Mouse (Mus musculus): Measurements from ENCODE around the gene Hdgfl2. TPM values are rescaled to one million over a fixed set of nuclear protein-coding genes. Genes with fewer than 3 reads are reported as not detected.

Hdgfl2 gene
- polyA plus RNA-seq, 1 experiment from 2014 or later: 103 TPM

GRCm38 (mm10) chr17:56137839-56138613 is 58.6 kb downstream of the Hdgfl2 start:
- Histone ChIP-seq H3K27ac (no peak overlapping the region), H3K4me1 (peaks cover 45% of the 10 kb centered on the region), H3K27me3 (peaks cover 69% of the 10 kb centered on the region), H3K36me3 (no peaks in the 10 kb centered on the region), H3K9ac (no peak overlapping the region), H3K4me2 (no peak overlapping the region), H3K4me3 (0 out of 2 replicates have a peak overlapping the region, but pooled peaks have one; percentile 11), H3K9me3 (no peaks in the 10 kb centered on the region)
- ATAC-seq (ENCODE audit: insufficient number of reproducible peaks, low FRiP score, low TSS enrichment, low read depth): no peak
- 21% methylated on average over 25 of the region's 25 CpGs for WGBS

GRCm38 (mm10) chr17:56139355-56139754 is 59.9 kb downstream of the Hdgfl2 start:
- H3K4me3 ChIP-seq: peak overlapping the region; percentile 66
- H3K9ac ChIP-seq: no peak overlapping the region
- peaks cover 35% of the 10 kb centered on the region for H3K4me1 ChIP-seq
- no peaks in the 10 kb centered on the region for H3K36me3 ChIP-seq
- H3K27me3 ChIP-seq: peaks cover 82% of the 10 kb centered on the region
- H3K4me2 ChIP-seq: peak overlapping the region; percentile 99
- ATAC-seq (ENCODE audit: insufficient number of reproducible peaks, low FRiP score, low TSS enrichment, low read depth): no peak
- H3K27ac ChIP-seq: no peak overlapping the region
- no peaks in the 10 kb centered on the region for H3K9me3 ChIP-seq
- 9% methylated on average over 21 of the region's 21 CpGs for WGBS

- Histone ChIP-seq H3K27ac (no peak within 1 kb of the TSS), H3K9ac (peak within 1 kb of the TSS; percentile 29; the same call in 1 of the 2 replicates), H3K9me3 (no peaks in the 10 kb centered on the region), H3K36me3 (no peaks in the 10 kb centered on the region), H3K4me3 (peak within 1 kb of the TSS; percentile 66), H3K4me1 (peaks cover 29% of the 10 kb centered on the region), H3K4me2 (peak within 1 kb of the TSS; percentile 99), H3K27me3 (peaks cover 85% of the 10 kb centered on the region)
- 1% methylated on average over 73 of the region's 79 CpGs for WGBS
- no peak for ATAC-seq (ENCODE audit: insufficient number of reproducible peaks, low FRiP score, low TSS enrichment, low read depth)
Measured at GRCm38 (mm10) chr17:56139858-56140595, 60.6 kb downstream of the Hdgfl2 start, which contains the start of gene Sema6b. TSS of gene Sema6b (minus strand) at chr17:56140343.

GRCm38 (mm10) chr17:56141702-56142605 is 62.5 kb downstream of the Hdgfl2 start:
- WGBS: under 1% methylated on average over 43 of the region's 47 CpGs
- no peaks in the 10 kb centered on the region for H3K9me3 ChIP-seq
- no peak overlapping the region for H3K9ac ChIP-seq
- peak overlapping the region; percentile 41 for H3K4me3 ChIP-seq
- H3K27me3 ChIP-seq: peaks cover 94% of the 10 kb centered on the region
- 0 out of 2 replicates have a peak, but pooled peaks have one; percentile 11 for ATAC-seq (ENCODE audit: insufficient number of reproducible peaks, low FRiP score, low TSS enrichment, low read depth)
- no peak overlapping the region for H3K27ac ChIP-seq
- no peaks in the 10 kb centered on the region for H3K36me3 ChIP-seq
- peaks cover 26% of the 10 kb centered on the region for H3K4me1 ChIP-seq
- peak overlapping the region; percentile 71 for H3K4me2 ChIP-seq

GRCm38 (mm10) chr17:56144546-56144945 is 65.1 kb downstream of the Hdgfl2 start:
- Histone ChIP-seq H3K27ac (no peak overlapping the region), H3K36me3 (no peaks in the 10 kb centered on the region), H3K4me1 (peaks cover 28% of the 10 kb centered on the region), H3K27me3 (peaks cover 99% of the 10 kb centered on the region), H3K9me3 (no peaks in the 10 kb centered on the region), H3K9ac (no peak overlapping the region), H3K4me2 (no peak overlapping the region), H3K4me3 (no peak overlapping the region)
- no peak for ATAC-seq (ENCODE audit: insufficient number of reproducible peaks, low FRiP score, low TSS enrichment, low read depth)
- WGBS: 64% methylated on average over 9 of the region's 9 CpGs

GRCm38 (mm10) chr17:56146131-56146530 is 66.7 kb downstream of the Hdgfl2 start:
- 13% methylated on average over 9 of the region's 9 CpGs for WGBS
- Histone ChIP-seq H3K4me2 (no peak overlapping the region), H3K9me3 (no peaks in the 10 kb centered on the region), H3K4me1 (peaks cover 23% of the 10 kb centered on the region), H3K27me3 (peaks cover 99% of the 10 kb centered on the region), H3K9ac (no peak overlapping the region), H3K36me3 (no peaks in the 10 kb centered on the region), H3K4me3 (no peak overlapping the region), H3K27ac (no peak overlapping the region)
- ATAC-seq (ENCODE audit: insufficient number of reproducible peaks, low FRiP score, low TSS enrichment, low read depth): no peak

GRCm38 (mm10) chr17:56147420-56147819 is 68.0 kb downstream of the Hdgfl2 start:
- ATAC-seq (ENCODE audit: insufficient number of reproducible peaks, low FRiP score, low TSS enrichment, low read depth): no peak
- Histone ChIP-seq H3K9ac (no peak overlapping the region), H3K36me3 (no peaks in the 10 kb centered on the region), H3K4me3 (no peak overlapping the region), H3K27ac (no peak overlapping the region), H3K27me3 (peaks cover 90% of the 10 kb centered on the region), H3K4me1 (peaks cover 10% of the 10 kb centered on the region; the same call in 1 of the 2 replicates), H3K9me3 (no peaks in the 10 kb centered on the region), H3K4me2 (no peak overlapping the region)
- 40% methylated on average over 12 of the region's 12 CpGs for WGBS

GRCm38 (mm10) chr17:56148280-56148679 is 68.8 kb downstream of the Hdgfl2 start:
- no peak overlapping the region for H3K27ac ChIP-seq
- peak overlapping the region; percentile 30 for H3K4me2 ChIP-seq
- peaks cover 87% of the 10 kb centered on the region for H3K27me3 ChIP-seq
- no peak for ATAC-seq (ENCODE audit: insufficient number of reproducible peaks, low FRiP score, low TSS enrichment, low read depth)
- peaks cover 10% of the 10 kb centered on the region; the same call in 1 of the 2 replicates for H3K4me1 ChIP-seq
- H3K9me3 ChIP-seq: no peaks in the 10 kb centered on the region
- 21% methylated on average over 9 of the region's 9 CpGs for WGBS
- H3K4me3 ChIP-seq: peak overlapping the region; percentile 13; the same call in 1 of the 2 replicates
- H3K36me3 ChIP-seq: no peaks in the 10 kb centered on the region
- no peak overlapping the region for H3K9ac ChIP-seq

- no peaks in the 10 kb centered on the region for H3K36me3 ChIP-seq
- no peak for ATAC-seq (ENCODE audit: insufficient number of reproducible peaks, low FRiP score, low TSS enrichment, low read depth)
- H3K4me2 ChIP-seq: peak overlapping the region; percentile 30
- H3K4me3 ChIP-seq: peak overlapping the region; percentile 13
- 2% methylated on average over 30 of the region's 30 CpGs for WGBS
- H3K27ac ChIP-seq: no peak overlapping the region
- no peak overlapping the region; the same call in 1 of the 2 replicates for H3K9ac ChIP-seq
- H3K9me3 ChIP-seq: no peaks in the 10 kb centered on the region
- peaks cover 10% of the 10 kb centered on the region; the same call in 1 of the 2 replicates for H3K4me1 ChIP-seq
- peaks cover 87% of the 10 kb centered on the region for H3K27me3 ChIP-seq
Measured at GRCm38 (mm10) chr17:56148790-56149618, 69.6 kb downstream of the Hdgfl2 start.

GRCm38 (mm10) chr17:56149897-56150296 is 70.5 kb downstream of the Hdgfl2 start:
- ATAC-seq (ENCODE audit: insufficient number of reproducible peaks, low FRiP score, low TSS enrichment, low read depth): no peak
- peaks cover 80% of the 10 kb centered on the region for H3K27me3 ChIP-seq
- H3K36me3 ChIP-seq: no peaks in the 10 kb centered on the region
- H3K4me3 ChIP-seq: no peak overlapping the region
- H3K4me2 ChIP-seq: no peak overlapping the region
- 43% methylated on average over 2 of the region's 2 CpGs for WGBS
- no peak overlapping the region for H3K9ac ChIP-seq
- H3K4me1 ChIP-seq: peaks cover 10% of the 10 kb centered on the region; the same call in 1 of the 2 replicates
- H3K27ac ChIP-seq: no peak overlapping the region
- no peaks in the 10 kb centered on the region for H3K9me3 ChIP-seq

All from limb, embryonic 15.5 days (tissue).